Mouse (Mus musculus) spleen, postnatal 14 days (tissue): ENCODE data around the gene Cib1.

ENCODE experiments used
- DNase-seq, 2 experiments: peaks; one replicate each; pipeline ENCODE4 v3.0.0; 2021 to 2022; ENCODE audit warnings: low spot score in 2 of 2

Gene Cib1

GRCm38 (mm10) chr7:80232489-80233029 is at the start of gene Cib1, which contains the start of gene Gdpgp1:
Cib1 (minus strand) TSS chr7:80232813.
Gdpgp1 (plus strand) TSS chr7:80232865.
- DNase-seq: peak; percentile 98

GRCm38 (mm10) chr7:80281646-80282045 is 49.0 kb upstream of the Cib1 start:
- DNase-seq: no peak

- DNase-seq: no peak
Measured at GRCm38 (mm10) chr7:80280998-80281397, 48.4 kb upstream of the Cib1 start.

- DNase-seq: no peak
Measured at GRCm38 (mm10) chr7:80280032-80280431, 47.4 kb upstream of the Cib1 start.

GRCm38 (mm10) chr7:80276374-80276773 is 43.8 kb upstream of the Cib1 start:
- no peak for DNase-seq

GRCm38 (mm10) chr7:80273456-80273855 is 40.8 kb upstream of the Cib1 start:
- DNase-seq: no peak

GRCm38 (mm10) chr7:80269751-80270255 is 37.2 kb upstream of the Cib1 start:
- DNase-seq: no peak

- DNase-seq: peak; percentile 90
Measured at GRCm38 (mm10) chr7:80268897-80269750, 36.5 kb upstream of the Cib1 start, which contains the start of gene Vps33b. Vps33b (plus strand) TSS chr7:80269649.

GRCm38 (mm10) chr7:80267764-80268163 is 35.2 kb upstream of the Cib1 start:
- DNase-seq: no peak

GRCm38 (mm10) chr7:80264606-80265005 is 32.0 kb upstream of the Cib1 start:
- DNase-seq: no peak

- no peak for DNase-seq
Measured at GRCm38 (mm10) chr7:80261372-80261990, 28.9 kb upstream of the Cib1 start.

GRCm38 (mm10) chr7:80260625-80261371 is 28.2 kb upstream of the Cib1 start, which contains the start of gene Ngrn:
Ngrn (plus strand) TSS chr7:80261215.
- peak; percentile 62 to 76 for DNase-seq

- no peak for DNase-seq
Measured at GRCm38 (mm10) chr7:80257706-80258105, 25.1 kb upstream of the Cib1 start.

- DNase-seq: no peak
Measured at GRCm38 (mm10) chr7:80255981-80256380, 23.4 kb upstream of the Cib1 start.

GRCm38 (mm10) chr7:80252886-80253285 is 20.3 kb upstream of the Cib1 start:
- no peak for DNase-seq

GRCm38 (mm10) chr7:80252437-80252836 is 19.8 kb upstream of the Cib1 start:
- no peak for DNase-seq

GRCm38 (mm10) chr7:80246859-80247258 is 14.2 kb upstream of the Cib1 start:
- no peak for DNase-seq

- DNase-seq: peak; percentile 96
Measured at GRCm38 (mm10) chr7:80246148-80246721, 13.6 kb upstream of the Cib1 start, which contains the start of gene Ttll13. Ttll13 (plus strand) TSS chr7:80246376.

GRCm38 (mm10) chr7:80244851-80245250 is 12.2 kb upstream of the Cib1 start:
- DNase-seq: no peak

- DNase-seq: no peak
Measured at GRCm38 (mm10) chr7:80241661-80242060, 9.0 kb upstream of the Cib1 start.

- DNase-seq: no peak
Measured at GRCm38 (mm10) chr7:80238542-80238941, 5.9 kb upstream of the Cib1 start.
